Mouse (Mus musculus) heart, postnatal 10 days (tissue): ENCODE results near the gene Tgoln1. TPM values are rescaled to one million over a fixed set of nuclear protein-coding genes. Genes with fewer than 3 reads are reported as not detected.

Experiments used
- DNase-seq, 2 experiments: peaks; one replicate each; pipeline ENCODE4 v3.0.0; 2021
- intact Hi-C: fragments of 180-260 bp; cut with DNase I; formaldehyde crosslinking; loops from one replicate; pipeline ENCODE4 v1.15.1; 2025
- total RNA-seq, 2 experiments: library from RNA; stranded (reverse); gene quantifications; 2 replicates each; pipeline ENCODE4 v1.2.3; 2021

Gene Tgoln1
- total RNA-seq, 2 experiments from 2014 or later, result 44.5 to 45.4 TPM

DNA sequence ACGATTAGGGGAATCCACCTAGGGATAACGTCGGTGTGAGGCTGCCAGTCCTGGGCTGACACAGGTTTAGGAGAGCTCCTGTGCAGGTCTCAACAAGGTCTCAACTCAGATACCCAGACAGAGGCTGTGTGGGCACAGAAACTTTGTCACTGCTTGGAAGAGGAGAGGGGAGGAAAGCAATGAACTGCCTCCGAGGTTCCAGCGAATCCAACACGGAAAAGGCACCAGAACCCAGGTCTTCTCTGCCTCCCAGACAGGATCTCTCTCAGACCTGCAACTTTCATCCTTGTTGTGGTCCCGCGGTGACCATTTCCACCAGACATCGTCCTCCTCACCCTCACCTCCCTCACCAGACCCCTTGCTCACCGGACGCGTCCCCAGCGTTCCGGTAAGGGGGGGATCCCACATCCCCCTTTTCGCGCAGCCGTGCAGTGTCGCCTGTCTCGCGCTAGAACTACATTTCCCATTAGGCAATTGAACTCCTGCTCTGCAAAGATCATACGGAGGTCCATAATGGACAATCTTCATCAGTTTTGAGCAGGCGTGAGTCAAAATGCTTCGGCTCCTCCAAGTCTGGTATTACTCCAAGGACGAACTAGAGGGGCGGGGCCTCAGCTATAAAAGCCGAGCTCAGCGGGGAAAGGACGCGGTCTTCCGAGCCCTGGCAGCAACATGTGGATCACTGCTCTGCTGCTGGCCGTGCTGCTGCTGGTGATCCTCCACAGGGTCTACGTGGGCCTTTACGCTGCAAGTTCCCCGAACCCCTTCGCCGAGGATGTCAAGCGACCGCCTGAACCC lies 18.6 kb downstream of the Tgoln1 start, which contains the start of the genes Elmod3 and Retsat:
Gene Elmod3 (minus strand): TSS at position 458 of the 798 bp plus-strand sequence.
Gene Retsat (plus strand): TSS at position 520 of the 798 bp plus-strand sequence.
- intact Hi-C loops, result no loop called here

DNA sequence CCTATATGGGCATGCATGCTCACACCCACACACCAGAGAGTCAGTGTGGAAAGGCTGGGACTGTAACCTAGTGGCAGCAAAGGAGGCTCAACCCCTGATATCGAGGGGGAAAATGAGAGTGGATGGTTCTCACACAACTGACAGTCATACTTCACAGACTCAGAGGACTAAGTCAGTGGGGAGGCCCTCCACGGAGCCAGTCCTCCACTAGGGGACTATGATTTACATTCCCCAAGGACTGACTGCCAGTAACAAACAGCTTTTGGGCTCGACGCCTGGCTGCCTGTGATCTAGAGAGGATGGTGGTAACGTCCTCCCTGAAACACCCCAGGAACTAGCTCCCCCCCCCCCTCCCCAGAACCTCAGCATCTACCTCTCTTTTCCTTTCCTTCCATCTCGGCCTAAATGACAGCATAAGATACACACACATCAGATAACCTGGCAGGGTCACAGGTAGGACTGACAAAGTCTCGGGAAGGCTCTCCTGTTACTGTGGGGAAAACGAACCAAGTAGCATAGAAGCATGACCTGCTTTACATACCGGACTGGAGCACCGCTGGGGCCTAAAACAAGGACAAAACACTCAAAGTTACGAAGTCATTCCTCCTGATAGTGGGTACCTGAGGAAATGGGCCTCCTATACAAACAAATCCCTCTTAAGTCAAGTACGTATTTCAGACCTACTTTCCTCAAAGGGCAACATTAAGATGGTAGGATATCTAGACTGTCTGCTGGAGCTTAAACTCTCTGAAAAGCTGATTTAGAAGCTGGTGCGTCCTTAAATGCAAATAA lies 19.5 kb downstream of the Tgoln1 start:
- intact Hi-C loops, result no loop called here
- DNase-seq, result peak; percentile 29 to 43

More for the DNA sequence above, 18.6 kb downstream of the Tgoln1 start, which contains the start of the genes Elmod3 and Retsat:
- peak; percentile 97 for DNase-seq

DNA sequence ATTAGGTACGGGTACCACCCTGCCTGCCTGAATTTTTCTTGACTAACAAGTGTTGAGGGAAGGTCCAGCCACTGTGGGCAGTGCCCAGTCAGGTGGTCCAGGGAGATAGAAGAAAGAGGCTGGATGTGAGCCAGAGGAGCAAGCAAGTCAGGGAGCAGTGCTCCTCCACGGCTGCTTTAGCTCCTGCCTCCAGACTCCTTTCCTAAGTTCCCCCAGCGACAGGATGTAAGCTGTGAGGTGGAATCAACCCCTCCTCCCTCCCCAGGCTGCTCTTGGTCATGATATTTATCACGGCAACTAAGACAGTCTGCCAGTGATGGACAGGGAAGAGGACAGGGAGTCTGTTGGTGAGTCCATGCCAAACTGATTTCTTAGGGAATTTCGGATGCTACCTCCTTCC lies 22.9 kb downstream of the Tgoln1 start:
- intact Hi-C loops, result no loop called here
- no peak for DNase-seq

DNA sequence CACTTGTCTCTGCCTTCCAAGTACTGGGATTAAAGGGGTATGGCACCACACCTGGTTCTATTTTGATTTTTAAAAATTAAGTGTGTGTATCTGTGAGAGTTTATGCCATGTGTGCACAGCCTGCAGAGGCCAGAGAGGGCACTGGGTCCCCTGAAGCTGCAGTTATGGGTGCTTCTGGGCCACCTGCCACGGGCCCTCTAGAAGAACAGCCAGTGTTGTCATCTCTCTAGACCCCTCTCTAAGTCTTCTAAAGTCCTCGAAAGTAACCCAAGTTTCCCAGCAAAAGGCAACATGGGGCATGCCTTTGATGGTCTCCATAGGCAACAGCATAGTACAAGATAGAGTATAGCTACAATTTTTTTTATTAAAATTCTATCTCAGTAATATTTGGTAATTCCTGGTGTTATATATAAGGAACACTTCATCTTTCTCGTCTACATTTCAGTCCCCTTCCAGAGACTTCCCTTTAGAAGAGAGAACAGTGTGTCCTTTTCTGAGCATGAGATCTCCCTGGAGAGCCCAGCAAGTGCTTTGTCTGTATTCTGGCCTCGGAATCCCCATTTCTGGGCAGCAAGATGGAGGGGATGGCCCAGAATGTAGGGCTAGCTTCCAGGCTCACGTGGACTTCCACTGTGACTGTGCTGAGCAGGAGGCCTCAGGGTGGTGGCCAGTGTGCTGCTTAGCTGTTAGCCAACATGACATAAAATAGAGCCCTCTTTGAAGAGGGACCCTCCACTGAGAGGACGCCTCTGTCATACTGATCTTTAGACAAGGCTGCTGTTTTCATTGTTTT lies 23.6 kb downstream of the Tgoln1 start:
- intact Hi-C loops, result no loop called here
- DNase-seq, result no peak

DNA sequence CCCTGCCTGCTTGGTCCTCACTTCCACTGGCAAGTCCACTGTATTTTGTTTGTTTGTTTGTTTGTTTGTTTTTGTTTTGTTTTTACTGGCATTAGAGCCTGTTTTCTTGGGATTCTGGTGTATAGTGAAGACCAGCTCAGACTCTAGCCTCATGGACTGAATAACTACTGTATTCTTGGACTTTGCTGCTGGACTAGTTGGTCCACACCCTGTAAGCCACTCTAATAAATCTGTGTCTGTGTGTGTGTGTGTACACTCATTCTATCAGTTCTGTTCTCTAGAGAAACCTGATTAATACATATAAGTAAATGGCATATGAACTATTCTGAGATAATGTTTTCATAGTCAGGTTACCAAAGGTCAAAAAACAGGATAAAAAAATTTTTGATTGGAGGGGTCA lies 26.7 kb downstream of the Tgoln1 start:
- intact Hi-C loops, result no loop called here

DNA sequence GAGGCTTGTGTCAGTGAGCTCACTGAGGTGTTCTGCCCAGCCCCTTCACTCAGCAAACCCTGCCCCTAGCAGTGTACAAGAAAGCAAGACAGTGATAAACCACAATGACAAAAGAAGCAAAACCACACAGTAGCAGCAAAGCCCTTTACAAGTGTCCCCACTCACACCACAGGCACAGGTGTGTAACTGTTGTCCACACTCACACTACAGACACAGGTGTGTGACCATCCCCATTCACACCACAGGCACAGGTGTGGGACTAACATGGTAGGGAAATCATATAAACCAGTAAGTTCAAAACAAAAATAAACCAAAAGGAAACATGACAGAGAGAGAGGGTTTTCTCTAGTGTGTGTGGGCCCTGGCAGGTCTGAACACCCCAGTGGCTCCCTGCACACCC lies 28.5 kb downstream of the Tgoln1 start:
- DNase-seq, result no peak
- intact Hi-C loops, result no loop called here

More for the DNA sequence above, 26.7 kb downstream of the Tgoln1 start:
- DNase-seq, result no peak

DNA sequence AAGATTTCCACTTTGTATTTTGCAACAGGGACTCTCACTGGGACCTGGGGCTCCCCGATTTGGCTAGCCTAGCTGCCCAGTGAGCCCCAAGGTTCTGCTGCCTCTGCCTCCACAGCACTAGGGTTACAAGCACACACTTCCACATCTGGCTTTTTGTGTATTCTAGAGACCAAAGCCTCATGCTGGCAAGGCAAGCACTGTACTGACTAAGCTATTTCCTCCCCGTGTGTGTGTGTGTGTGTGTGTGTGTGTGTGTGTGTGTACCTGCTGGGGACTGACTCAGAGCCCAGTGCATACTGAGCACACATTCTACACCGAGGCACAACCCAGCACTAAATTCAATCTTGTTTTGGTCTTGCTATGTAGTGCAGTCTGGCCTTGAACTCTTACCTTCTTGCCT lies 30.1 kb downstream of the Tgoln1 start:
- intact Hi-C loops, result no loop called here
- no peak for DNase-seq

DNA sequence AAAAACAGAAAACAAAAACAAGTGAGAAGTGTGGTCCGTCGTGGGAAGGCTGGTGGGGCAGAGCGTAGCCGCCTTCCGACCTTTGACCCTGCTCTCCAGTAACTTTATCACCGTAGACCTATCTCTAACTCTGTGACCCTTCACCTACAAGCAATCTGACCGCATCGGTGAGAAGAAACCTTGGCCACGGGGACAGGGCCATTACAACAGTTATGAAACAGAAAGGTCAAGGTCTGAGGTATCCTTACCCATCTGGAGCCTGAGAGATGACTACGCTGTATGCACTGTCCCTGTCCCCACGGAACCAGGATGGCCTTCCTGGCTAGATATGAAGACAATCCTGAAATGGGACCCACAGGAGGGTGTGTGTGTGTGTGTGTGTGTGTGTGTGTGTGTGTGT lies 32.6 kb downstream of the Tgoln1 start:
- intact Hi-C loops, result no loop called here
- no peak for DNase-seq

DNA sequence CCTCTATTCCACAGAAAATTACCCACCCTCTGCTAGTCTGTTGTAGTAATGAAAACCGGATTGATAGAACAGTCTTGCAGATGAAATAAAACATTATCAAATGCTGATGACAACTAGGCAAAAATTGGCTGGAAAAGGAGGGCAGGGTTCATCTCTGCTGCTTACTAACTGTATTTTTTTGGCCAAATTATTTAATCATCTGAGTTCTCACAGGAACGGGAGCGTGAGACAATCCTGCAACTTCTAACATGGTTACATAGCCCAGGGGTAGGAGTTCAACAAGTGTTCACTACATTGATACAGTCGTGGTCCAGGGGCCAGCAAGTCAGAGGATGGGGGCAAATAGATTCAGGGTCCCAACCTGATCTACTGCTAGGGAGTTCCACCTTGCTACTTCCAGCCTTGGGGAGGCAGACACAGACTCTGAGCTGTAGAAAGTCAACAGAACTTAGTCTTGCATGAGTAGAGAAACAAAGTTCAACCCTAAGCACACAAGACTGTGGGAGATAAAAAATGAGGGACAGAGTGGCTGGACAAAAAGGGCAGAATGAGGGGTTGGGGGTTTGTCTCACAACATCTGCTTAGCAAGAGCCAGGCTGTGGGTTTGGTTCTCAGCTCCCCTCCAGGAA lies 33.5 kb downstream of the Tgoln1 start:
- no peak for DNase-seq
- intact Hi-C loops, result no loop called here

DNA sequence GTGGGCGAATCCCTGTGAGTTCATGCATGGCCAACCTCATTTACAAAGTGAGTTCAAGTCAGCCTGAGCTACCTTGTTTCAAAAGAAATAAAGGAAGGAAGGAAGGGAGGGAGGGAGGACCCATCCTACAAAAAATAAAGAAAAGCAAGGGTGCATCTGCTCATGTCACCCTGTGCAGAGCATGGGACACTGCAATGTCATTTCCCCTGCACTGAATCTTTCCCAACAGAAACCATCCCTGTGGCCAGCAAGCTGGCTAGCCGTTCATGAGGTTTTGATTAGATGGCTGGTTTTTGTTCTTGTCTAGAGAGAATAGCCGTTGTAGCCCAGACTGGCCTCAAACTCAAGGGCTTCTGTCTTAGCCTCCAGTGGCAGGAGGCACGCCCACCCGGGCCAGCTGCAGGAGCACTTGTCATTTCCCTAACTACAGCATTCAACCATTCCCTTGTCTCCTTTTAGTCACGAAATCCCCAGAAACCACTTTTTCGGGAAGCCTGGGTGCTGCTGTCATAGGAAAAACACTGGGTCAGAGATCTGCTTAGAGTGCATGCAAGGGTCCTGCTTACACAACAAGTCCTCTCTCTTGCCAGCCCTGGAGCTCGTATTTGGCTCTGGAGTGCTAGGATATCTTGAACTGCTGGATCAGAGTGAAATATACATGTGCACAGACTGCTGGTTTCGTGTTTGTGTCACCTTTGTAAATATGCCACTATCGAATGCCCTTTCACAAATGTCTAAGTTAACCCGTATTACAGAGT lies 35.0 kb downstream of the Tgoln1 start:
- no peak for DNase-seq

DNA sequence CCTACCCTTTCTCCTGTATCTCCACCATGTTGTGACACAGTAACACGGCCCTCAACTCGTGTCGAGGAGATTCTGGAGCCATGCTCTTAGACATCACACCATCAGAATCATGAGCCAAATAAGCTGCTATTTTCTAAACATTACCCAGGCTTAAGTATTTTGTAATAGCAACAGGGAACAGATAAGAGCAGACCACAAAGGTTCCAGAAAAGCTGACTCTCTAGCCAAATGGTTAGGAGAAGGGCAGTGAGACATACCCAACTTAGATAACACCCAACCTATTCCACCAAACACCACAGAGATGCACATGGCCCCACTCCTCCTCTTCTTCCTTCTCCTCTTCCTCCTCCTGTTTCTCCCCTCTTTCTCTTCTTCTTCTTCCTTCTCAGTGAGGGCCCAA lies 40.8 kb downstream of the Tgoln1 start:
- intact Hi-C loops, result no loop called here
- no peak for DNase-seq

More for the DNA sequence above, 35.0 kb downstream of the Tgoln1 start:
- intact Hi-C loops, result no loop called here

DNA sequence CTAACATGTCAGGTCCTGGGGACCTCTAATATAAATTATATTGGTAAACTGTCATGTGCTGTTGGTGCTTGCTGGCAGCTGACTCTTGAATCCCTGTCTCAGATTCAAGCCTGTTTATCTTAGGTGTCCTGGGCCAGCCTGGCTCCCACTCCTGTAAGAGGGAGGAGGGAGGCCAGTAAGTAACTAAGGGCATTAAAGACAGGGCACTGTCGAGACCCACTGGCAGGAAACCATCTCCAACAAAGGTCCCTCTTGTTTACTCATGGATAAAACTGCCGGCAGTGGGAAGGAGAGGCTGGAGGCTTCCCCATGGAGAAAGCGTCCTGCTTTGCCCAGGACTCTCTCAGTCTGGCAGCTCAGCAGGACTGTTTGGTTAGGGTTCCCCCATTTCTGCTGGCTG lies 45.0 kb downstream of the Tgoln1 start:
- intact Hi-C loops, result no loop called here
- DNase-seq, result no peak

DNA sequence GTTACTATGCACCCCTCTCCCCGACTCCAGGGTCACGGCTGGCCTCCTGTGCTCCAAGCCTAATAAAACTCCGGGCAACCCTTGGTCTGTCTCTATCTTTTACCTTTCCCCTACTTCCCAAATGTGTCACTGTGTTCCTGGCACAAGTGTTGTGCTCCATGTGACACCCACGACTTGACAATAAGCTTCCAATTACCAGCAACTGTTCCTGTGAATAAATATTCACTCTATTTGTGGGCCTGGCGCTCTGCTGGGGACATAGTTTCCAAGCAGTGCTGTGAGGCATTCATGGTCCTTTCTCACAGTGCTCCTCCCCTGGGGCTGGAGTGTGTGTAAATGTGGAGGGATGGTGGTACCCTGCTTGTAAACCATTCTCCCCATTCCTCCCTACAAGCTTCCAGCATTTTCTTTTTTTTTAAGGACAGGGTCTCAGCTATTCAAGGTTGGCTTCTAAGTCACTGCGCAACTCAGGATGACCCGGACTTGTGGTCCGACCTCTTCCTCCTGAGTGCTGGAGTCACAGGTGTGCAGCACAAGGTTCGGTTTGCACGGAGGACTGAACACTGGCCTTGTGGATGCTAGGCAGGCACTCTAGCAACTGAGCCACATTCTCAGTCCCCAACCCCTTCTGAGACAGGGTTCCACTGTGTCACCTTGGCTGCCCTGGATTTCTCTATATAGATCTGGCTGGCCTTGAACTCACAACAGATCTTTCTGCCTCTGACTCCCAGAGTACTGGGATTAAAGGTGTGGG lies 46.0 kb downstream of the Tgoln1 start:
- intact Hi-C loops, result no loop called here
- peak; percentile 59 to 70 for DNase-seq

DNA sequence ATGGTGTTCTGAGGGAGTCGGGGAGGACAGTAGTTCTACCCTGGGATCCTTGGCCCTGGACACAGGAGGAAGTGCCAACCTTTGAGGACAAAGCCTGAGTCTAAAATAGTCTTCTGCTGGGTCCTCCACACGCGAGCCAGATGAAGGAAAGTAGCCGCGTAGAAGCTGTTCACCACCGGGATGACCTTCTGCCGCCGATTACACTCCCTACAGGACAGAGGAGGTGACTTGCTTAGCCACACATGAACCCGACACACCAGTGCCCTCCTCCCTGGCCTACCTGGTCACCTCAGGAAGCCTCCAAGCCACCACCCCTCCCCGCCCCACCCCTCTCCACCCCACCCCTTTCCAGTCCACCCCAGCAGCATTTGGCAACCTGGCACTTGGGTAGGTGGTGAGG lies 48.1 kb downstream of the Tgoln1 start:
- intact Hi-C loops, result no loop called here
- peak in 1 of 2 experiments; percentile 31 for DNase-seq

DNA sequence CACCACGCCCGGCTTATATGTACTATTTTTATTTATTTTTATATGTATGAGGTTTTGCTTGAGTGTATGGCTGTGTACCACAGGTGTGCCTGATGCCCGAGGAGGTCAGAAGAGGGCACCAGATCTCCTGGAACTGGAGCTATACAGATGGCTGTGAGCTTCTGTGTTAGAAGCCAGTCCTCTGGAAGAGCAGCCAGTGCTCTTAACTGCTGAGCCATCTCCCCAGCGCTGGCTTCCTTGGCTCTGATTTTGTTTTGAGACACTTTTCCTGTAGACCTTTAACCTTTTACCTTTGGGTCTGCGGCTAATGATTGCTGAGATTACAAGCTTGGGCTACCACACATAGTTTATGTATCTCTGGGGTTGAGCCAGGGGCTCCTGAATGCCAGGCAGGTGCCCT lies 49.3 kb downstream of the Tgoln1 start:
- peak in 1 of 2 experiments; percentile 34 for DNase-seq
- intact Hi-C loops, result no loop called here

DNA sequence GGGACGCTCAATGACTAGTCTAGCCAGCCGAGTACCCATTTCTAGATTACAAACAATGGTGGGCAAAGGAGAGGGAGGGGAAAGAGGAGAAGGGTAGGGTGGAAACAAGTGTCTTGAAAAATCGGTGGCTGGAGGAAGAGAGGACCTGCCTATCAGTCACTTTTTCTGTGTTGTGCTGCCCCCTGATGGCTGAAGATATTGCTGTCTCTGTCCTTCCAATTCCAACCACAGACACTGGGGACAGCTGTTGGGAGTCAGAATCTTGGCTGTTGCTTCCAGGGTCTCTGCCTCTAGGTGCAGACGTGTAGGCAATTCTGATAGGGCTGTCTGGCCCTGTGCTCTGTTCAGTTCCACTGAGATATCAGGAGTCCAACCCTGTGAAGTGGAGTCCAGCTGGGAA lies 50.8 kb downstream of the Tgoln1 start:
- peak; percentile 93 to 97 for DNase-seq
- intact Hi-C loops, result loop anchor here (1.0 kb wide), 3 partner anchors 31 to 159 kb away; no protein-coding TSS in a partner anchor

DNA sequence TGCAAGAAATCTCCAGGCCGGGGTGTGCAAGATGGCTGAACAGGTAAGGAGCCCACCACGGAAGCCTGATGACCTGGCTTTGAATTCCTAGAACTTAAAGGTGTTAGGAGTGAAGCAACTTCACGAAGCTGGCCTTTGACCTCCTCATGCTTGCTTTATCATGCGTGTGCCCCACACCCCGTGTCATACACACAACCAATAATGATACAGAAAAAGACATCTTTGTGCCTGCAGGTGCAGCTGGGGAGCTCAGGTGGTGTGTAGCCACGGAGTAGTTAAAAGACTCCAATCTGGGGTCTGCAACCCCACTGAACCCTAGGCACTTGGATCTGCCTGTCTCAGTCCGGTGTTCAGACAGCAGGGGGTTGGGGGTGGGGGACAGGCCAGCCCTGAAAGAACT lies 51.3 kb downstream of the Tgoln1 start:
- DNase-seq, result no peak
- intact Hi-C loops, result no loop called here

DNA sequence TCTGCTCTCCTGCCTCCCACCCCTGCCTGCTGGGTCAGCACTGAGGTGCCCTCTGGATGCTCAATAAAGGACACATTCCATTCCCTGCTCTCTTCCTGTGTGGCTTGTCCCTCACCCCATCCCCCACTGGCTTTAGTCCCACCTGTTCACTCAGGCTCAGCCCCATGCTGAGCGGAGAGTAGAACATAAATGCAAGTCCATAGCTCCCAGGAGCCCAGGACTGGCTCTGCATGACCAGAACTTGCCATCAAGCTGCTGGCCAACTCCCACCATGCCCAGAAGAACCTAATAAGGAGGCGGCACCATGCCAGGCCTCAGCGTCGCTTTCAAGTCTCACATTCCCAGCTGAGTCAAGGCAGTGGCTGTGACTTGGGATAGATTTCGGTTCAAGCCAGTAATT lies 53.9 kb downstream of the Tgoln1 start:
- intact Hi-C loops, result no loop called here
- DNase-seq, result no peak

DNA sequence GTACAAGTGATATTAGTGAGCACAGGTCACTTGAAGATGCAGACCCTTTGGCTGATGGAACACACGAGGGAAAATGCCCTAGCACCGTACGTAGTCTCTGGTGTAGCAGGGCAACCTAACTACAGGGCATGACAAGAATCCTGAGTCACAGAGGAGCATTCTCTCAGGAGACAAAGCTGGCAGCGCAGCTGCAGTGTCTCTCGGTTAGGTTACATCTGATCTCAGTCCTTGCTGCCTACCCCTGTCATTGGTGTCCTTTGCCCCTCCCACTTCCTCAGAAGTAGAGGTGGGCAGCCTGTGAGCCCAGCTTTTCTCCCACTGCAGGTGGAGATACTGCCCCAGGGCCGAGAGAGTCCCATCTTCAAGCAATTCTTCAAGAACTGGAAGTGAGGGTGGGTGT lies 54.3 kb downstream of the Tgoln1 start:
- intact Hi-C loops, result no loop called here
- no peak for DNase-seq
